Mouse (Mus musculus) bone marrow, adult 2 months (tissue): ENCODE data around the gene Mindy2. TPM values are rescaled to one million over a fixed set of nuclear protein-coding genes. Genes with fewer than 3 reads are reported as not detected.

Experiments used
- H3K27ac ChIP-seq: fragments of 200-500 bp; 2 replicates; pipeline ENCODE4 v1.5.1; 2012; ENCODE audit warnings: low read depth, mild to moderate bottlenecking, control low read depth, inconsistent platforms, low read length; ENCODE audit not compliant: control insufficient read depth, poor library complexity, insufficient read depth
- H3K4me1 ChIP-seq: fragments of 200-500 bp; 2 replicates; pipeline ENCODE4 v1.6.1; 2011; ENCODE audit warnings: low read length; ENCODE audit not compliant: control insufficient read depth, insufficient read depth
- H3K4me3 ChIP-seq: fragments of 200-500 bp; replicated peaks from 2 replicates; pipeline ENCODE3; 2011; ENCODE audit warnings: mild to moderate bottlenecking, low read depth, low read length, control low read depth; ENCODE audit not compliant: control insufficient read depth
- CTCF ChIP-seq: fragments of 200-500 bp; IDR thresholded peaks from 2 replicates; pipeline ENCODE4 v1.5.1; 2011; ENCODE audit warnings: low read length, control low read depth; ENCODE audit not compliant: control insufficient read depth, insufficient read depth
- POLR2A ChIP-seq: fragments of 200-500 bp; IDR thresholded peaks from 2 replicates; pipeline ENCODE4 v1.6.1; 2011; ENCODE audit warnings: low read depth, mild to moderate bottlenecking, control low read depth, low read length, borderline replicate concordance; ENCODE audit not compliant: control insufficient read depth
- WGBS: fragments of 180-500 bp; shearing (Covaris S2); methylation state at CpG from one replicate; pipeline ENCODE4 v1.1.7; 2018; 5-methylcytosine and 5-hydroxymethylcytosine counted together
- polyA plus RNA-seq: library from polyadenylated mRNA; stranded (reverse); fragments of >200 nt; gene quantifications from 2 replicates; pipeline ENCODE4 v1.2.4, GENCODE M21; 2011; ENCODE audit warnings: low replicate concordance; ENCODE audit not compliant: missing spikeins, insufficient read depth, insufficient read length

Gene Mindy2
- polyA plus RNA-seq, 1 experiment: 17.6 TPM

DNA sequence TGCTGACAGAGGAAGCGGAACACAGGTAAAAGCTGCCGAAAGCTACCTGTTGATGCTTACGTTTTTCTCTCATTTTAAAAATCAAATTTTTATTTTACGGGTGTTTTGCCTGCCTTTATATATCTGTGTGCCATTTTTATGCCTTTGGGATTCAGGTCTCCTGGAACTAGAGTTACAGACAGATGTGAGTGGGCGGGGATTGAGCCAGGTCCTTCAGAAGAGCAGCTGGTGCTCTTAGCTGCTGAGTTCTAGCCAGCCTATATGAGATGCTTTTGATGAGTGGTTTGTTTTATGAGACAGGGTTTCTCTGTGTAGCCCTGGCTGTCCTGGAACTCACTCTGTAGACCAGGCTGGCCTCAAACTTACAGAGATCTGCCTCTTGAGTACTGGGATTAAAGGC is 69.8 kb downstream of the Mindy2 start:
- TF ChIP-seq CTCF (no peak), POLR2A (no peak)
- H3K4me1 ChIP-seq: peaks cover 6% of the 10 kb centered on the region
- 92% methylated on average over 5 of the region's 5 CpGs for WGBS
- no peak overlapping the region for H3K4me3 ChIP-seq
- no peak overlapping the region for H3K27ac ChIP-seq

DNA sequence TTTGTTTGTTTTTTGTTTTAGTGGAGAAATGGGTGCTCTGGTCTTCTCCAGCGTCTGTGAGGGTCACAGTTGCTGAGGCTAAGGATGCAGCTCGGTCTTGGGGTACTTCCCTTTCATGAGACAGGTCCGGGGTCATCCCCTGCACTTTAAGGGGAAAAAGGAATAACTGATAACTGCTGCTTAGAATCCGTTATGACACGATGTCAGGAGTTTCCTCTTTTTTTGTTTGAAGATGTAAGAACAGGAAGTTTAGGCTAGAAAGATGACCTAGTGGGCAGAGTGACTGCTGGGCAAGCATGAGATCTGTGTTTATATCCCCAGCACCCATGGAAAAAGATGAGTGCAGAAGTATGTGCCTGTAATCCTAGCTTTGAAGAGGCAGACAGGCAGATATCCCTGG is 71.8 kb downstream of the Mindy2 start:
- no peak overlapping the region for H3K27ac ChIP-seq
- H3K4me3 ChIP-seq: no peak overlapping the region
- H3K4me1 ChIP-seq: peaks cover 4% of the 10 kb centered on the region; the same call in 1 of the 2 replicates
- 7% methylated on average over 5 of the region's 5 CpGs for WGBS
- TF ChIP-seq CTCF (no peak), POLR2A (no peak)

DNA sequence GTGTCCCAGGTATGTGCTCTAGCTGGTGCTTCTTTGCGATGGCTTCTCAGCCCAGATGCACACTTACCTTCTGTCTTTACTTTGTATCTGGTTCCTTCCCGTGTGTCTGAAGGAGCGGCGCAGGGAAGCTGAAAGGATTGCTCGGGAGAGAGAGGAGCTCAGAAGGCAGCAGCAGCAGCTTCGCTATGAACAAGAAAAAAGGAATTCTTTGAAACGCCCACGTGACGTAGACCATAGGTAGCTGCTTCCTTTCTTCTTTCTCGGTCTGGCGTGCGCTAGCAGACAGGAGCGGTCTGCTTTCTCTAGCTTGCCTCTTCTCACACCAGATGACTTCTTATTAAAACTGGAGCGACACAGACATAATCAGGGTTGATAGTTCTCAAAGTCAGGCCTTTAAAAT is 72.3 kb downstream of the Mindy2 start:
- TF ChIP-seq CTCF: no peak
- no peak for TF ChIP-seq POLR2A
- Histone ChIP-seq H3K4me3 (no peak overlapping the region), H3K4me1 (peaks cover 4% of the 10 kb centered on the region; the same call in 1 of the 2 replicates), H3K27ac (0 out of 2 replicates have a peak overlapping the region, but pooled peaks have one; percentile 3)
- WGBS: 80% methylated on average over 14 of the region's 14 CpGs

DNA sequence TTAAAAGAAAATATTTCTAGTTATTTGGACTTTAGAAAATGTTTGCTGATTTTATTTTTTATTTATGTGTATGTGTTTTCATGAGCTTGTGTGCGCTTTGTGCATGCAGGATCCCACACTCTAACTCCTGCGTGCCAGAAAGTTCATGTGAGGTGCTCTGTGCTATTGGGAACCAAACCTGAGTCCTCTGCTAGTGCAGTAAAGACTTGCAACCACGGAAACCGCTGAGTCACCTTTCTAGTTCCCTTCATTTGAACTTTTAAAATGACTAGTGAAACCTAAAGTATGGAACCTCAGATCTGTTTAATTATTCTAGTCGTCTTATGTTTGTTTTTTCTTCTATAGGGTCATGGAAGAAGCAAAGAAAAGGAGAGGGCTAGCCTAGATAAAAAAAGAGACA is 76.0 kb downstream of the Mindy2 start:
- no peak overlapping the region for H3K4me3 ChIP-seq
- WGBS: 34% methylated on average over 5 of the region's 5 CpGs
- peaks cover 4% of the 10 kb centered on the region; the same call in 1 of the 2 replicates for H3K4me1 ChIP-seq
- TF ChIP-seq POLR2A (no peak), CTCF (no peak)
- no peak overlapping the region for H3K27ac ChIP-seq

DNA sequence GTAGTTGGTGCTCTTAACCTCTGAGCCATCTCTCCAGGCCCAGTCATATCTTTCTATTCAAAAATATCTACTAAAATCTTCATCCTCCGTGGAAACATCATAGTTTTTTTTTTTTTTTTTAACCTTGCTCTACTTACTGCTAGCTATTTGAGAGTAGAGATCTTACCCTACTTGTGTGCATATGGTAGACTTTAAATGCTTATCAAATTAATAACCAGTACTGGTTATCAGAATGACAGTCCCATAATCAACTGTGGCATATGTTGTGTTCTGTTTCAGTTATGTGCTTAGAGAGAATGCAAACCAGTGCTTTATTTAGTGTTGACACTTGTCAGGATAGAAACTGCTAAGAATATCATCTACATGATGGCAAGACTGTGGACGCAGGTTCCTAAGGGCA is 78.9 kb downstream of the Mindy2 start:
- no peak for TF ChIP-seq CTCF
- TF ChIP-seq POLR2A: no peak
- 63% methylated on average over 2 of the region's 2 CpGs for WGBS
- Histone ChIP-seq H3K4me1 (peaks cover 1% of the 10 kb centered on the region; the same call in 1 of the 2 replicates), H3K4me3 (no peak overlapping the region), H3K27ac (no peak overlapping the region)

DNA sequence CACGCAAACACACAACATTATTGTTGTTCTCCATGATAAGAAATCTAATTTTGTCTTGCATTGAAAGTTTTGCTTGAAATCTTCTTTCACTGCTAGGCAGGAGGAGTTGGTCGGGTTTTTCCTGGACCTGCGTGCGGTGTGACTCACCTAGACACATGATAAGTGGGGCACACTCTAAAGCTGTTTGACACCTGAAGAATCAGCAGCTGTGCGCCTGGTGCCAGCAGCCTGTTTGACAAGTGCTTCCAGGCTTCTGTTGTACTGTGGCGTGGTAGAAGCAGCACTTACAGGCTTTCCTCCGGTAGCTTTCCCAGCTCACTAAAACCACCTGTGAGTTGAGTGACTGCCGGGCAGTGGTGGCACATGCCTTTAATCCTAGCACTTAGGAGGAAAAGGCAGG is 86.6 kb downstream of the Mindy2 start:
- TF ChIP-seq POLR2A (no peak), CTCF (no peak)
- WGBS: 94% methylated on average over 8 of the region's 8 CpGs
- no peak overlapping the region for H3K27ac ChIP-seq
- no peaks in the 10 kb centered on the region for H3K4me1 ChIP-seq
- no peak overlapping the region for H3K4me3 ChIP-seq

DNA sequence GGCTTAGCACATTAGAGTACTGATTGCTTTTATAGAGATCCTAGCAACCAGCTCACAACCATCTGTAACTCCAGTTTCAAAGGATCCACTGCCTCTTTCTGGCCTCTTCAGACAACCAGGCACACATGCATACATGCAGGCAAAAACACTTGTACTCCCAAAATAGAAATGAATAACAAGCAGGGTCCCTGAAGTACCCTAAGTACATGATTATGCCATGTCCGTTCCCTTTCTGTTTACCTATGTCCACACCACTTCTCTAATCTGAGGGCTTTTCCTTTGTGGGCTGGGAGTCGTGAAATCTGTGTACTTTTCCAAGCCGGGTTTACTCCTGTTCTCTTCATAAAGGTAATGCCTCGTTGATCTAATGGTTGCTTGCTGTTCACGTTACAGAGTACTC is 89.3 kb downstream of the Mindy2 start:
- H3K4me1 ChIP-seq: no peaks in the 10 kb centered on the region
- WGBS: 64% methylated on average over 5 of the region's 5 CpGs
- TF ChIP-seq CTCF: no peak
- TF ChIP-seq POLR2A: no peak
- H3K27ac ChIP-seq: no peak overlapping the region
- no peak overlapping the region for H3K4me3 ChIP-seq

DNA sequence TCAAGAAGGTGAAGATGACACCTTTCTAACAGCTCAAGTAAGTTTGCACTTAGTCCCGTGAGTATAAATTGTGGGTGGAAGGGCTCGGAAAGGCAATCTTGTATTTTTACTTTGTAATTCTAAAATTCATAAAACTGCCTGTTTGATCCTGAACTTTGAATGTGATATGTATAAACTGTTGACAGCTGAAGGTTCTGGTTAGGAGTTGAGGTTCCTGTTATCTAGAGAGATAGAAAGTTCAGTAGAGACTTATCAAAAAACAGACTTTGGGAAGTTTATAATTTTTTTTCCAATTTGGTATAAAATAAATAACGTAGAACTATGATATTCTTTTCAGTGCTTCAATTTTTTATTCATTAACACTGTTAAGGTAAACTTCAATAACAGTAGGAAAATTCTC is 94.1 kb downstream of the Mindy2 start:
- 67% methylated on average over 3 of the region's 3 CpGs for WGBS
- no peak overlapping the region for H3K4me3 ChIP-seq
- peaks cover 1% of the 10 kb centered on the region; the same call in 1 of the 2 replicates for H3K4me1 ChIP-seq
- no peak for TF ChIP-seq POLR2A
- TF ChIP-seq CTCF: no peak
- no peak overlapping the region for H3K27ac ChIP-seq

DNA sequence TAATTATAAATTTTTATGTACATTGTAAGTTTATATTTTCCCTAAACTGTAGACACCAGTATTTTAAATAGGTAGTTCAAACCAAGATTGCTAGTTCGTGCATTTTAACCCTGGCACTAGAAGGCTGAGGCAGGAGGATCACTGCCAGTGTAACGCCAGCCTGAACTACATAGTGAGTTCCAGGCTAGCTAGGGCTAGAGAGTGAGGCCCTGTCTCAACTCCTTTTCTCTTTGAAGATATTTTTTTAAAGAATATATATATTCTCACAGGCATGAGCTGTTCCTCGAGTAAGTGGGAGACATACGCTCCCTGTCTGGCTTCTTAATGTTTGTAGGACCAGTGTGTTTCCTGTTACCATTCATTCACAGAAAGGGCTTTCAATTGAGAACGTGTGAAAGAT is 100.2 kb downstream of the Mindy2 start:
- TF ChIP-seq CTCF: no peak
- no peak for TF ChIP-seq POLR2A
- H3K4me1 ChIP-seq: peaks cover 1% of the 10 kb centered on the region; the same call in 1 of the 2 replicates
- H3K27ac ChIP-seq: no peak overlapping the region
- 88% methylated on average over 5 of the region's 5 CpGs for WGBS
- no peak overlapping the region for H3K4me3 ChIP-seq
